Mouse (Mus musculus) heart, adult 18-20 months (tissue): Measurements from ENCODE around the gene Tax1bp1. TPM values are rescaled to one million over a fixed set of nuclear protein-coding genes. Genes with fewer than 3 reads are reported as not detected.
"Not testable (repeated sequence)": the region's sequence is repeated elsewhere in the genome, so short reads cannot be mapped to it uniquely, and the experiment has no call there.

Experiments used
- DNase-seq, 2 experiments: peaks; one replicate each; pipeline ENCODE4 v3.0.0; 2021 to 2022; ENCODE audit warnings: mixed read lengths in 1 of 2
- long read RNA-seq, 2 experiments: library from polyadenylated mRNA; stranded (forward); transcript quantifications; one replicate each; pipeline ENCODE4 v2.0.0; 2021
- total RNA-seq, 2 experiments: library from RNA; stranded (reverse); gene quantifications; 2 replicates each; pipeline ENCODE4 v1.2.3; 2021

Gene Tax1bp1
- 100 to 1,000 TPM; 102 to 120 TPM for total RNA-seq
- long read RNA-seq, experiment 1, transcript Tax1bp1-201 (18 exons, 3,285 nt), result major isoform, 125 of 146 reads
- long read RNA-seq, experiment 1, partial matches to known transcripts, result 9 of 146 reads
- long read RNA-seq, experiment 1, other reads (novel, unspliced or antisense), result 12 of 146 reads
- long read RNA-seq, experiment 2, transcript Tax1bp1-201 (18 exons, 3,285 nt), result major isoform, 42 of 51 reads
- long read RNA-seq, experiment 2, partial matches to known transcripts, result 5 of 51 reads
- long read RNA-seq, experiment 2, other reads (novel, unspliced or antisense), result 4 of 51 reads

DNA sequence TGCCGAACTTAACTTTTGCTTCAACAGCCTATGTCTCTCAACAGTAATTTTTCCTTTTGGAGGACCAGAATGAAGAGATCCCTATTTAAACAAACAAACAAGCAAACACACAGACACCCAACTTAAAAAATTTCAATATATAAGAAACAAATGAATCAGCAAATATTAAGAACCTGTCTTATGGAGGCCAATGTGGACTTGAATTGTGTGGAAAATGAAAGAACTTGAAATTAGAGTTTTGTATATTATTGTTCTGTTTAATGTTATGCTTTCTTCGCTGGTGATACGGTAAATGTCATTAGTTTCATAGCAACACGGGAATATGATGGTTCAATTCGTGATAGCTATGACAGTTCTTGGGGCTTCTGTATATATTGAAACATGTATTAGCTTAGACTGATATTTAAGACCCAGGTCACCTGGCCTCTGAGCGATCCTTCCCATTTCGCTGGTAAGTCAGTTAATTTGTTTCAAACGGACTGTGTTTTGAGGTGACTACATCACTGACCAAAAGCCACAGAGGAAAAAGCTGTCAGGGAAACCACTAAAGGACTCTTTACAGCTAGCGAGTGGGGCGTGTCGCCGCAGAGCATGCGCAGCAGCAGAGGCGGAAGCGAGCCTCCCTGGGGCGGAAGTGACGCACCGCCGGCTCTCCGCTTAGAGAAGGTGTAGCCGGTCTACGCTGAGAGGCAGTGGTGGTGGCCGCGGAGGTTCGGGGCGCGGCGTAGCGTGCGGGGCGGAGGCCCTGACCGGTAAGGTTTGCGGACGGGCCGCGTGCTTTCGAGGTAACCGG is at the start of gene Tax1bp1:
Gene Tax1bp1, plus strand, starts transcription at position 626 of the 793 bp plus-strand sequence.
- DNase-seq, result peak; percentile 94 to 96

DNA sequence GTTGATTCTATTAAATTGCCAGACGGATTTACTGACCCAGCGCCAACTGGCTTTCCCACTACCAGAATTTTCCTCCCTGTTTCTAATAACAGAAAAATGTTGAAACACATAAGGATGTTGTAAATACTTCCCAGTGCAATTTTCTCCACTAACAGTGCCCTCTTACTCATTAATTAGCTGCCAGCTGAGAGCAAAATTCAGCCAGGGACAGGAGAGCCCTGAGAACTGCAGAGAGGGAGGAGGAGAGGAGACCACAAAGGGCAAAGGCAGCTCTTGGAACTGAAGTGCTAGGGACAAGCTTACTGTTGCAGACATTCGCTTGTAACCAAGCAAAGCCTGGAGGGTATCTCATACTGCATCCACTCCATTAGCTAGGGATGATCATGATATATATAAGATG is 45.9 kb upstream of the Tax1bp1 start:
- DNase-seq, result no peak

DNA sequence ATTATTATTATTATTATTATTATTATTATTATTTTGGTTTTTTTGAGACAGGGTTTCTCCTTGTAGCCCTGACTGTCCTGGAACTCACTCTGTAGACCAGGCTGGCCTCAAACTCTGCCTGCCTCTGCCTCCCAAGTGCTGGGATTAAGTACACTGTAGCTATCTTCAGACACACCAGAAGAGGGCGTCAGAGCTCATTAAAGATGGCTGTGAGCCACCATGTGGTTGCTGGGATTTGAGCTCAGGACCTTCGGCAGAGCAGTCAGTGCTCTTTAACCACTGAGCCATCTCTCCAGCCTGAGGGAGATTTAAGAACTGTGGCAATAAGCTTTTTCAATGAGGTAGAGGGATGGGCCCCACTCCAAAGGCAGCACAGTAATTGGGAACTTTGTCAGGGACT is 43.7 kb upstream of the Tax1bp1 start:
- not testable (repeated sequence) for DNase-seq

DNA sequence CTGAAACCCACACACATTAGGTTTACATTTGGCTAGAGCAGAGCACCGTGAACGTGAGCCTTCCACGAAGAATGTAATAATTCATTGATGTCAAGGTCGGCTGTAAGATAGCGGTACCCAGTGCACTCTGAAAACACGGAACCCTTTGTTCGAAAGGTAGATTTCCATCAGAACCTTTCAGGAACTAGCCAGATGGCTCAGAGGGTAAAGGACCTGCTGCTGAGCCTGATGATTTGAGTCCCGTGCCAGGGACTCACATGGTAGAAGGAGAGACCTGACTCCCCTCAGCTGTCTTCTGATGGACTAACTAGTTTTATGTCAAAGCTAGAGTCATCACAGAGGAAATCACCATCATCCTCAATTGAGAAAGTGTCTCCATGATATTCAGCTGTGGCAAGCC is 41.7 kb upstream of the Tax1bp1 start:
- DNase-seq, result no peak

DNA sequence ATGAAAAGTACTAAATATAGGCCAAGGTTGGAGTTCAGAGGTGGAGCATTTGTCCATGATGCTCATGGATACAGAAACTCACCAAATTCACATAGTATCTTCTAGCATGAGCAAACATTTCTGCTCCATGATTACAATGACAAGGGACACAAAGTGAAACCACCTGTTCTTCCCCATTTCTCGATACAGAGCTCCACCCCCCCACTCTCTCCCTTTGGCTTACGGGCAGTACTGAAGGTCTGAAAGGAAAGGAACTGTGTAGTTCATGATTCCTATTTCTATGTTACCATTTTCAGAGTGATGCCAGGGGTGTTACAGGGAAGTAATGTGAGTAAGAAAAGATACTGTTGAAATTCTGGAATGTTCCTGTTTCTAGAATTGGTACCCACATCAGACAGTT is 41.0 kb upstream of the Tax1bp1 start:
- no peak for DNase-seq

DNA sequence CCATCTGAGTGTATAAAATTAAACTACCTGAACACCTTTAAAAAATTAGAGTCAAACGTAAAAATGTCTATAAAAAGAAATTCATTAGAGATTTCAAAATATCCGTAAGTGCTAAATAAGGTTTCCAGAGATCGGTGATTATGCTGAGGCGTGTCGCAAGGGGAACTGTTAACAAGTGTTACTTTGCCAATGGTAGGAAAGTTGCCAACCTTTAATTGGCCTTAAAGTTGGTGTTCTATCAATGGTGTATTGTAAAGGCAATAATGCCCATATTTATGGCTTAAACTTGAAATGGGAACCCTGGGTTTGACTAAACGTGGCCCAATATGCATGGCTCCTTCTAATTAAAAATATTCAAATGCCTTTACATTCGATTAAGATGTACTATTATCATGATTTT is 39.8 kb upstream of the Tax1bp1 start:
- no peak for DNase-seq

DNA sequence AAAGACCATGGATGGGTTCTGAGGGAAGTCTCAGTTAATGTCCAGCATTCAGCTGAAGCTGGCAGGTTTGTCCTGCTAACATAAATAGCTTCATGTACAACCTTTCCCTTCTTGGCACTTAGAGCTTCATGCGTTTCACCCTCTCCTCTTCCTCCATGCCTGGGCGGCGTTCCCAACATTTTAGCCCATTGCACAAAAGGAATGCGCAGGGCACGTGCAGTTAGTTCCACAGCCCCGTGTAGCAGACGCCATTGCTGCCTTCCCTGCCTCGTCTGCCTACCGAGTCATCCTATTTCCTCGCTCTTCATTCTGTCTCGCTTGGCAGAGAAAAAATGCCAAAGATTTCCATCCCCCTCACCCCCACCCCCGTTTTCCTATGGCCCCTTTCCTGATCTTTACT is 39.0 kb upstream of the Tax1bp1 start:
- peak in 1 of 2 experiments; percentile 10 for DNase-seq

DNA sequence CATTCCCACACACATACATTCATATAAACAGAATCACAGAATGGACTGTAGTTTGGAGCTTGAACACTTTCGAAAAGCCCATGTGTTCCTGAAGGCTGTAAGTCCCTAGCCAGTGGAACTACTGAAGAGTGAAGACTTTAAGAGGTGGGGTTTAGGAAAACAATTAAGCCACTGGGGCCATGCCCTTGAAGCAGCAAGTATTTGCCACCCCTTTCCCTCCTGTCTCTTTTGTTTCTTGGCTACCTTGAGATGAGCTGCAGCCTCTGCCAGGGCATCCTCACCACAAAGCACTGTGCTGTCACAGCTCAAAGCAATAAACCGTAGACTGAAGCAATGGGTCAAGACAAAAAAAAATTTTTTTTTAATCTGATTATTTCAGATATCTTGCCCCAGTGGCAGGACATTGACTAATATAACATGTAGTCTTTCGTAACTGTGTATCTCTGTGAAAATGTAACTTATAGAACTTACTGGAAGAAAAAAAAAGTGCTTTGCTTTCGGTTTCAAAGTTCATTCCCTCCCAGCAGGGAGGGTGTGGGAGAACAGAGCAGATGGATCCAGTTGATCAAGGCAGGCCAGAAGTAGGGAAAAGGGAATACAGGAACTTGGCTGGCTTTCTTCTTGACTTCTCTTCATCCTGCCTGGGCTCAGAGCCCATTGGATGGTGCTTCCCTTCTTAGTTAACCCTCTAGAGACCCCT is 38.2 kb upstream of the Tax1bp1 start:
- DNase-seq, result peak; percentile 36 to 69

DNA sequence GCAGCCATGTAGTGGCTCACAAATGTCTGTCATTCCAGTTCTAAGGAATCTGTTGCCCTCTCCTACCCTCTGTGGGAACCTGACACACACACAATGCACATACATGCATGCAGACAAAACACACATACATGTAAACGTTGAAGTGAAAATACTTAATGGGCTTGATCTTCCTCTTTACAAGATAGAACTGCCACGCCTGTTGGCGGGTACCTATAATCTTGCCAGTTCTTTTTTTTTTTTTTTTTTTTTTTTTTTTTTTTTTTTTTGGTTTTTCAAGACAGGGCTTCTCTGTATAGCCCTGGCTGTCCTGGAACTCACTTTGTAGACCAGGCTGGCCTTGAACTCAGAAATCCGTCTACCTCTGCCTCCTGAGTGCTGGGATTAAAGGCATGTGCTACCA is 36.0 kb upstream of the Tax1bp1 start:
- DNase-seq, result not testable (repeated sequence)

DNA sequence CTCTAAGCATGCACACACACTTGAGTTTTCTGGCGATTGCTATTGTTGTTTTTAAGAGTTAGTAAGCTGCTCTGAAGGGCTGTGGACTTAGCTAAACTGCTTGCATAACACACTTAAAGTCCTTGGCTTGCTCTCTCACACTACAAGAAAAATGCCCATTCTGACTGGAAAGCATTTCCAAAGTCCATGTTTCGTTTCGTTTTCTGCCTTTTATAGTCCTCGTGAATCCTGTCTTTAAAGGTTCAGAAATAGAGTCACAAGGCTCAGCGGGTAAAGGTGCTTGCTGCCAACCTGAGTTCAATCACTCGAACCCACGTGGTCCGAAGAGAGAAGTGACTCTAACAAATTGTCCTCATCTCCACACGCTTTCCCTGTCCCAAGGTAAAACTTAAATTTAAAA is 34.0 kb upstream of the Tax1bp1 start:
- DNase-seq, result peak in 1 of 2 experiments; percentile 7

DNA sequence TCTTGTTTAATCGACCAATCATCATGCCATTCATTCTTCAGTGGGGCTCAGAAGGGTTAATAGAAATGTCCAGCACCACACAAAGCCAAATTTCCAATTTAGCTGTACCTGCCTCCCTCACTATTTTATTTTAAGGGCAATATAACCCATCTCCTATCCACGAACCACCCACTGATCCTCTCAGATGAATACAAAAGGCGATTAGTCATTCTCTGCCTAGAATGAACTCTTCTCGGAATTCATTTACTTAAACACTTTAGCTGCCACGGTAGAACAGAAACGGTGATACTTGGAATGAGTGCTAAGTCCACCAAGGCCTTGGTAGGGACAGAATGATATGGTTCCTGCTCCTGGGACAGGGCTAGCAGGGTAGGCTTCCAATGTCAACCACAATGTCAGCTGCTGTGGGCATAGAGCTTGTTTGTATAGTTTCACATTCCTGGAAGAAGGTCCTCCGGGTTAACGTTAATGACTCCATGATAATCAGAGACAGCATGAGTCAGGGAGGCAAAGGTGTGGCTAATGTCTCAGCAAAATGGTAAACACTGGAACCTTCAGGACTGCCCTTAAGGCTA is 33.0 kb upstream of the Tax1bp1 start:
- no peak for DNase-seq

DNA sequence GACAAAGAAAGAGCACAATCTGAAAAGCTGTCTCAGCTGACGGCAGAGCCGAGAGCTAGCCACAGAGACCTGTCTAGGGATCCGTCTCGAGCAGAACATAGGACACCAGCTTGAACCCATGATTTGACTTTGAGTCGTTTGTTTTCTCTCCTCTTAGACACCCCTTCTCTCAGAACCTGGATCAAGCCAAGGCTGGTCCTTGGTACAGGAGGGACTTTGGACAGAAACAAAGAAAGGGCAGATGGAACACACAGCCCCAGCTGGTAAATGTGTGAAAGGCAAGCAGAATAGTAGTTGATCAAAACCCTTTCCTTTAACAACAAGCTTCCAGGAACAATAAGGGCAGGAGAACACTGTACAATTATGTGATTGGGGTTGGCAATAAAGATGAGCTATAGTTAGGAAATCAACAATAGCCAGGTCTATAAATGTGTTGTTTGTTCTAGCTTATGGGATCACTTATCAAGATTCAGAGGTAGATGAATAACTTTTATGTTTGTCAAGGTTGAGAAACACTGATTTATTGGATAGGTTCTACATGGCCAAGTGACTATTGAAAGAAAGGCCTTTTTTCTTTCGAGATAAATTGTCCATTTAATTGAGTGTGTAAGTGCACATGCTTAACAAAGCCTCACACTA is 31.6 kb upstream of the Tax1bp1 start:
- DNase-seq, result no peak

DNA sequence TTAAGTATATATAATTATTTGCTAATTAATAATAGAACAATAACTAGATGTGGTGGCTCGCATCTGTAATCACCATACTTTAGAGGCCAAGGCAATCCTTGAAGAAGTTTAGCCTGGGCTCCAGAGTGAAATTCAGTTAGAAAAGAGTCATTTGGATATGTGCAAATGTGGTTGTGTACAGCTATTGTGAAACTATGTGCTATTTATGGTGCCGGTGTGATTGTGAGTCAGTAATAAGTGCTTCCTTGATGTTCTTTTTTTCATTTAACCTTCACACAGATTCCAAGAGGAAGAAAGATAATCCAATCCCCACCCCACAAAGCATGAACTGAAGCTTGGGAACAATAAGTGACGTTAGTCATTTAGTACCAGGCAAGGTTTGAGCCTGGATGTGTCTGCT is 30.9 kb upstream of the Tax1bp1 start:
- no peak for DNase-seq

DNA sequence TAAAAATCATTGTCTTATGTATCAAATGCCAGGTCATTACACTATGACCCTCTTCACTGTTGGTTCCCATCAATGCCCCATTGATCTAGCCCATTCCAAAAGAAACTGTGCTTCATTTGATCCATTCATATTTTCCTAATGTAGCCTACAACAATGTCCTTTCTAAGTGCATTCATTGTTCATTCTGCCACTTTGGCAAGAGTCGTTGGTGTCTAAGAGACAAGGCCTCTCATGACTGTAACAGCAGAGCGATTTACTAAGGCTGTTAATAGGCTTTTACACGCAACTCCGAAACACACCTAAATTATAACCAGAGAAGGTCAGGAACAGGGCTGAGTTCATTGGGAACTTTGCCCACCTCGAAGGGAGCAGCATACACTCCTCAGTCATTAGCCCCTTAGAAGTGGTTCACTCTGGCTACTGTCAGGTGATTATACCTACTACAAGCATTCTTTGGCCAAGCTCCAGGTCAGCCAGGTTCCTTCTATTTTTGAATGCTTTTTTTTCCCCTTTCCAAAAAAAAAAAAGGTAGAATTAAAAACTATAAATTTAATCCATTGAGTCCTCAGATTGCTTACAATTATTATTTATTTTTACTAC is 26.5 kb upstream of the Tax1bp1 start:
- DNase-seq, result no peak

DNA sequence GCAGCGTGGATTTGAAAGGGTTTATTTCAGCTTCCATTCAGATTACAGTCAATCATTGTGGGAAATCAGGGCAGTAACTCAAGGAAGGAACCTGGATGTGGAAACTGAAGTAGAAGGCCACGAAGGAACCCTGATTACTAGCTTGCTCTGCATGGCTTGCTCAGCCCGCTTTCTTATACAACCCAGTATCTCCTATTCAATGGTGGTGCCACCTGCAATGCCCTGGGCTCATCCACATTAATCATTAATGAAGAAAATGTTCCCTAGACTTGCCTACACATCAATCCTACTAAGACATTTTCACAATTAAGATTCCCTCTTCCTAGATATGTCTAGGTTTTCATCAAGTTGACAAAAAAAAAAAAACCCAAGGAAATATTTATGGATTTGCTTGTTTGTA is 23.2 kb upstream of the Tax1bp1 start:
- no peak for DNase-seq

DNA sequence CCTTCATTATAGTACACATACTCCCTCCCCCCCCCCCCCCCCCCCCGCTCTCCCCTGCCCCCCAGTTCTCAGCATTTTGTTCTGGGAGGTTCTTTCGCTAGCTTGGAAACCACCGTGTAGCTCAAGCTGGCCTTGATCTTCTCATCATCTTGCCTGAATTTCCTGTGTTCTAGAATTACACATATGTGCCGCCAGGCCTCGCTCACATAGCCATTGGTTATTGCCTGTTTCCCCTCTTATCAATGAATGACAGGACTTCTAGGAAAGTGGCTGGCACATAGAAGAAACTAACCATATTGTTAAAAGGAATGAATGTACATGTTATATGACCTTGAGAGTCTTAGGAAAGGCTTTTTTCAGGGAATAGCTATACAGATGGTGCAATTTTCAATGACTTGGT is 21.7 kb upstream of the Tax1bp1 start:
- no peak for DNase-seq

DNA sequence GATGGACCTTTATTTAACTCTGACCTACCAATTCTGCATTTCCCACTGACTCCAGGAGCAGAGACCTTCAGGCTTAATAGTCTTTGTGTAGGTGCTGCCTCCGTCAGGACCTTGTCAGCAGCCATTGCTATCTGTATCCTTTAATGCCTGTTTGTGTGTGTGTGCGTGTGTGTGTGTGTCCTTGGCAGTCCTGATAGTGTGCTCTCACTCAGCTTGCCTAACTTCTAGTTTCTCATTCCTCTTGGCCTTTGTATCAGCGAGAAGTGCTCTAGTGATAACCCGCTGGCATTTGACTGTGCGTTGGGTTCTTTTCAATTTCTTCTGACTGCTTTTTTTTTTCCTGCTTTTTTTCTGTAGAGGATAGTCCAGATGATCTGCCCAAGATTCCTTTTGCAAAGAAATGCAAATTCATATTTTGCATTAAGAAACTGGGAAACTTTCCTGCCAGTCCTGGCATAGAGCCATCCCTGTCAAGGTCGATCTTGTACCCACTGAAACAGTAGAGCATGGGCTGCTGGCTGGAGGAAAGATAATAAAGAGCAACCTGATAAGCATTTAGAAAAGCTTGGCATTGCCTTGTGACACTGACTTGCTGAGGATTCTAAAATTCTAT is 21.0 kb upstream of the Tax1bp1 start:
- peak; percentile 47 to 58 for DNase-seq

DNA sequence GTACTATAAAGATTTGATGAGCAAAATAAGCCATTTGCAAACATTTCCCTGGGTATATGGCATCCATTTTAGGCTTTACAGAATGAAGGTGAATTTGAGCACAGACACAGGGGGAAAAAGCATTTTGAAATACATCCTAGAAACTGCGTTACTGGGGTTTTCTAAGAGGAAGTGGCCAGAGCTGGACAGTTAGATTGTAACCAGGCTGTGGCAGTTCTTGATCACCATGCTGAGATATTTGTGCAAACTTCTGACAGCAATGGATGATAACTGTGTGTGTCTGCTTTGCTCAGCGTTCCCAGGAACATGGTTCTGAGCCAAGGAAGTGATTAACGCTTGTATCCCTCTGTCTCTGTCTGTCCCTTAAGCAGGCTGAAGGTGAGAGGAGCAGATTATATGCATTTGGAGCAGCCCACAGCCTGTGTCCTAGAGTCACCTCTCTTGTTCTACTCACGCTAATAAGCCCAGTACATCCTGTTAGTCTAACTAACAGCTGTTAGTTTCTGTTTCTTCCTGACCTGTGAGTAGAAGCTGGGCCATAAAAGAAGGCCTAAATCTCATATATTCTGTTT is 15.5 kb upstream of the Tax1bp1 start:
- DNase-seq, result peak; percentile 29 to 34

DNA sequence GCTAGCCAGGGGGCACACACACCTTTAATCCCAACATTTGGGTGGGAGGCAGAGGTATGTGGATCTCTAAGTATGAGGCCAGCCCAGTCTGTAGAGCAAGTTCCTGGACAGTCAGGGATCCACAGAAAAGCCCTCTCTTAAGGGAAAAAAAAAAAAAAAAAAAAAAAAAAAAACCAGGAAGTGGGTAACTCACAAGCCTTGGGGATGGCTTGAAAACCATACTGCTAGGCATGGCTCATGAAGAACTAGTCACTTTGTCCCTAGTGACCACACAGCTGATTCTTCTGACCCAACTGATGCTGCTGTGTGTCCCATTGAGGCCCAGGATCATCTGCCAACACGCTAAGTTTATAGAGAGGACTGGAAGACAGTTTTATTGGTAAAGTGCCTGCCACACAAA is 14.5 kb upstream of the Tax1bp1 start:
- DNase-seq, result no peak

DNA sequence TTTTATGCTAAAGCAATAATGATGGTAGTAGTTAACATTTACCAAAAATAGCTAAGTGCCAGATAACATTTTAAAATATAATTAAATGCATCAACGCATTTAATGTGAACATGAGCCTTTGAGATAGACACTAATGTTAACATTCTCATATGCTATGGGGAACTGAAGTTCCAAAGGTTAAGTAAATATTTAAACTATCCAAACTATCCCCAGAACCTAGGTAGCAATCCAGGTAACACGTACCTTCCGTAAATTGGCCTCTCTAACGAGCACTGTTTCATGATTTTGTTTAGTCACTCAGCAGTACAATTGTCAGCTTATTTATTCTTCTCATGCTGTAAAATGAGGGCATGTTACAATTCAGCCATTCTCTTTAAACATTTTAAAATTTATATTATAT is 13.6 kb upstream of the Tax1bp1 start:
- no peak for DNase-seq

DNA sequence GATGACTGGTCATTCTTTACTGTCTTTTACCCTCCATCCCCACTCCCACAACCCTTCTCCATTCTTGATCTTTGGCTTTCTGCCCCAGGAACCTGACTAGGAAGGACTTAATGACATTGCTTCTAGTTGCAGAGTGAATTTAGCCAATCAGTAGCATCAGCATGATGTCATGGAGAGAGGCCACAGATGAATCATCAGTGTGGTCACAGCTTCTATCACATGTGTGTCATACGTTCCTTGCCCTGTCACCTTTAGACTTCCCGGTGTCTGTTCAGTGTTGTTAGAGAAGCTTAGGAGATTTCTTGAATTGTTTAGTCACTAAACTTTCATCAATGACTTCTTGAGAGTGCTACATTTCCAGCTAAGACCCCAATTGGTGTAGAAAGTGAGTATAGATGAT is 10.3 kb upstream of the Tax1bp1 start:
- no peak for DNase-seq
